Mouse (Mus musculus): ENCODE results near the gene Tspan7. TPM values are rescaled to one million over a fixed set of nuclear protein-coding genes. Genes with fewer than 3 reads are reported as not detected.

Tspan7 gene
- polyA plus RNA-seq, 1 experiment from 2014 or later = 130 TPM

DNA sequence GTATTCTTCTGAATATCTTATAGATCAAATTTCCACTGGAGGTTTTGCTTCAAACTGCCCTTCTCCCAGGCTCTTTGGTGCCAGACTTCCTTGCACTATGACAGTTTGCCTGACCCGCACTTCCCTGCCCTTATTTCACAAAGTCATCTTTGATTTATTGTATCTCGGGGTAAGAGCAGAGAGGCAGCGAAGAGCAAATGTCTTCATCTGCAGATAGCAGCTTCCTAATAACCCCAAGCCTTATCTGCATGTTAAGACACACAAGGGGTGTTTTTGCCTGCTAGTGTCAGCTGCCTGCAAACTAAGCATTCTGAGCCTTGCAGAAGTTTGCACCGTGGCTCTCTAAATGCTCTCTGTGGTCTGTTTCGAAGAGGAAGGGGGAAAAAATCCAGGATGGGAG, 29.5 kb downstream of the Tspan7 start:
- WGBS = 59% methylated on average over 5 of the region's 5 CpGs
- no peak for ATAC-seq (ENCODE audit: low FRiP score, low read depth)
- H3K4me2 ChIP-seq (replicated peaks) = no peak overlapping the region
- no peaks in the 10 kb centered on the region for H3K27me3 ChIP-seq (replicated peaks)
- no peaks in the 10 kb centered on the region for H3K36me3 ChIP-seq
- H3K4me1 ChIP-seq = no peaks in the 10 kb centered on the region
- H3K4me3 ChIP-seq = no peak overlapping the region
- H3K27ac ChIP-seq = no peak overlapping the region
- H3K9me3 ChIP-seq = no peaks in the 10 kb centered on the region
- no peak overlapping the region for H3K9ac ChIP-seq

DNA sequence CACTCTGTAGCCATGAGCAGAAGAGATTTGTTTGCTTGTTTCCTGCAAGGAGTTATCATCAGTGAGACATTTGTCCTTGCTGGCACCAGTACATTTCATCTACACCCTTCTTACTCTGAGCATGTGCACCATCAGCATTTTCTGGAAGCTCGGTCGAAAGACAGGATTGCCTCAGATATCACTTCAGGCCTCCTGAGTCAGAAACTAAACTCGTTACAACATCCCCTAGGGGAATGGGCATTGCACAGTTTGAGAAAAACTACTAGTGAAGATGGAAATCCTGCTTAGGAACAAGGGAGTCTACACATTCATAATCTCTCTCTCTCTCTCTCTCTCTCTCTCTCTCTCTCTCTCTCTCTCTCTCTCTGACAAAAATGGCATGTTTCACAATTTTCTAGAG, 30.0 kb downstream of the Tspan7 start:
- H3K9me3 ChIP-seq = no peaks in the 10 kb centered on the region
- no peaks in the 10 kb centered on the region for H3K27me3 ChIP-seq (replicated peaks)
- no peak overlapping the region for H3K4me2 ChIP-seq (replicated peaks)
- no peaks in the 10 kb centered on the region for H3K36me3 ChIP-seq
- ATAC-seq (ENCODE audit: low FRiP score, low read depth) = no peak
- WGBS = 63% methylated on average over 3 of the region's 3 CpGs
- no peak overlapping the region for H3K27ac ChIP-seq
- H3K4me1 ChIP-seq = no peaks in the 10 kb centered on the region
- H3K9ac ChIP-seq = no peak overlapping the region
- no peak overlapping the region for H3K4me3 ChIP-seq

DNA sequence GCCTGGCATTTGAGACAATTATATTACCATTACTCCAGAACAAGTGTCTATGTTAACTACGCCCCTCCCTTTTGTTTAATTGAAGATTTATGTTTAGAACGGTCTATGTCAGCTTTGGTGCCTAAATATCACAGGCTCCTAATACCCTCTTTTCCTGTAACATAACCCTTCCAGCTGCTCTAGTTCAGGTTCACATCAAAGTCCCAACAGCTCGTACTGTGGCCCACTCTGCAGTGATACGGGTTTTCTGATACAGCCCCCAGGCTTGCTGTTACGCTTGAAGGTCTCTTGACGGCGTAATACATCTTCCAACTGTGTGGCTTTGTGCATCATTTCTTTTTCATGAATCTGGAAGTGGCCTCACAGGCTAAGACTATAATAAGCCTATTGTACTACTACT, 31.5 kb downstream of the Tspan7 start:
- Histone ChIP-seq H3K9ac (no peak overlapping the region), H3K4me3 (no peak overlapping the region), H3K36me3 (no peaks in the 10 kb centered on the region), H3K4me2 (replicated peaks) (no peak overlapping the region), H3K27ac (no peak overlapping the region), H3K27me3 (replicated peaks) (no peaks in the 10 kb centered on the region), H3K4me1 (no peaks in the 10 kb centered on the region), H3K9me3 (no peaks in the 10 kb centered on the region)
- no peak for ATAC-seq (ENCODE audit: low FRiP score, low read depth)
- WGBS = 39% methylated on average over 7 of the region's 7 CpGs

DNA sequence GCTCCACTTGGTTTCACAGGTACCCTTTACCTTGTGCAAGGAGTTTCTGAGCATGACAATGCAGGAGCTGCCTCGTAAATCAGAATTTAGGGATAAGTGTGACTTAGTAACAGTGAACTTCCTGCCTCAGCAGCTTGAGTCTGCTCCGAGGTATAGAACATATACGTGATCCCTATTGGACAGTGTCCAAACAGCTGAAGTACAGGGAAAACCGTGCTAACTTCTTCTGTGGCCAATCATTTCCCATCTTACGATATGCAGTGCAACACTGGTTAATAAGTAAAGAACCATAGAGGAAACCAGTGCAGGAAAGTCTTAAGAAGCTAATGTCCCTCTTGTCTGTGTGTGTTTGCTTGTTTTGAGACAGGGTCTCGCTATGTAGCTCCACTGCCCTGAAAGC, 32.0 kb downstream of the Tspan7 start:
- no peaks in the 10 kb centered on the region for H3K9me3 ChIP-seq
- no peak overlapping the region for H3K9ac ChIP-seq
- WGBS = 71% methylated on average over 6 of the region's 6 CpGs
- H3K4me1 ChIP-seq = no peaks in the 10 kb centered on the region
- H3K27me3 ChIP-seq (replicated peaks) = no peaks in the 10 kb centered on the region
- no peak for ATAC-seq (ENCODE audit: low FRiP score, low read depth)
- no peak overlapping the region for H3K4me3 ChIP-seq
- H3K36me3 ChIP-seq = no peaks in the 10 kb centered on the region
- no peak overlapping the region for H3K4me2 ChIP-seq (replicated peaks)
- no peak overlapping the region for H3K27ac ChIP-seq

- Histone ChIP-seq H3K4me3 (no peak overlapping the region), H3K9me3 (no peaks in the 10 kb centered on the region), H3K4me2 (replicated peaks) (no peak overlapping the region), H3K4me1 (no peaks in the 10 kb centered on the region), H3K27ac (no peak overlapping the region), H3K36me3 (no peaks in the 10 kb centered on the region), H3K9ac (no peak overlapping the region), H3K27me3 (replicated peaks) (no peaks in the 10 kb centered on the region)
- WGBS = 39% methylated on average over 4 of the region's 4 CpGs
- no peak for ATAC-seq (ENCODE audit: low FRiP score, low read depth)
Measured at GRCm38 (mm10) chrX:10517756-10518155, 32.8 kb downstream of the Tspan7 start.

GRCm38 (mm10) chrX:10518510-10518909, 33.6 kb downstream of the Tspan7 start:
- Histone ChIP-seq H3K27me3 (replicated peaks) (no peaks in the 10 kb centered on the region), H3K36me3 (no peaks in the 10 kb centered on the region), H3K4me2 (replicated peaks) (no peak overlapping the region), H3K4me1 (no peaks in the 10 kb centered on the region), H3K9ac (no peak overlapping the region), H3K4me3 (no peak overlapping the region), H3K9me3 (no peaks in the 10 kb centered on the region), H3K27ac (no peak overlapping the region)
- ATAC-seq (ENCODE audit: low FRiP score, low read depth) = no peak
- 42% methylated on average over 5 of the region's 5 CpGs for WGBS

GRCm38 (mm10) chrX:10535450-10535849, 50.5 kb downstream of the Tspan7 start:
- Histone ChIP-seq H3K27me3 (replicated peaks) (no peaks in the 10 kb centered on the region), H3K4me2 (replicated peaks) (no peak overlapping the region), H3K4me1 (no peaks in the 10 kb centered on the region), H3K36me3 (no peaks in the 10 kb centered on the region), H3K9ac (no peak overlapping the region), H3K9me3 (no peaks in the 10 kb centered on the region), H3K27ac (no peak overlapping the region), H3K4me3 (no peak overlapping the region)
- WGBS = 14% methylated on average over 2 of the region's 2 CpGs
- no peak for ATAC-seq (ENCODE audit: low FRiP score, low read depth)

- H3K9ac ChIP-seq = no peak overlapping the region
Measured at GRCm38 (mm10) chrX:10539009-10539408, 54.1 kb downstream of the Tspan7 start.

DNA sequence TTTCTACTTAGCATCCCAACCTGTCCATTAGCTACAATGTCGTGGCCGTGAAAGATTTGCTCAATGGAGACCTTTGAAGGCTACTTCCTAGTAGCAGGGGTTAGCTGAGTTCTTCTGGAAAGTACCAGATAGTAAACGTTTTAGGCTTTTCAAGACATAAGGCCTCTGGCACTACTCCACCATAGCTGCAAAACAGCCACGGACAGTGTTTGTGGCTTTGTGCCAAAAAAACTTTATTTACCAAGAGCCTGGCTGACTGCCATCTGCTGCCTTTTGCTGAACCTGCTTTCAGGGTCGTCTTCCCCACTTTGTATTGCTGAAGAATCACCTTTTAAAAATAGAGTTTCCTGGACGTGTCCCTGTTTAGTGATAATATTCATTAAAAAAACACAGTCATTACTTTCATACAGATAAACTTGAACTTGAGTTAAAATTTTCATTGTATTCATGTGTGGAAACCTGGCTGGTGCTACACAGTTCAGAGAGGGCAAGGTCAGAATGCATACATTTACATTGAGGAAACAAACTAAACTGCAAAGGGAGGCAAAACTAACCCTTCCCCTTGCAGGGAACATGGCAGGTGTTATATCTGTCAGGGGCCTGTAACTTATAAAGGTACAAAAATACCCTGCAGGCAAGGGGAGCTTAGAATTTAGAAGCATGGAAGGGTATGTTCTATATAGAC, 54.7 kb downstream of the Tspan7 start:
- WGBS = 65% methylated on average over 6 of the region's 6 CpGs

More at GRCm38 (mm10) chrX:10539009-10539408, 54.1 kb downstream of the Tspan7 start:
- Histone ChIP-seq H3K27me3 (replicated peaks) (no peaks in the 10 kb centered on the region), H3K4me3 (no peak overlapping the region), H3K27ac (no peak overlapping the region), H3K9me3 (no peaks in the 10 kb centered on the region), H3K4me1 (no peaks in the 10 kb centered on the region), H3K36me3 (no peaks in the 10 kb centered on the region), H3K4me2 (replicated peaks) (no peak overlapping the region)
- 87% methylated on average over 2 of the region's 2 CpGs for WGBS
- ATAC-seq (ENCODE audit: low FRiP score, low read depth) = no peak

DNA sequence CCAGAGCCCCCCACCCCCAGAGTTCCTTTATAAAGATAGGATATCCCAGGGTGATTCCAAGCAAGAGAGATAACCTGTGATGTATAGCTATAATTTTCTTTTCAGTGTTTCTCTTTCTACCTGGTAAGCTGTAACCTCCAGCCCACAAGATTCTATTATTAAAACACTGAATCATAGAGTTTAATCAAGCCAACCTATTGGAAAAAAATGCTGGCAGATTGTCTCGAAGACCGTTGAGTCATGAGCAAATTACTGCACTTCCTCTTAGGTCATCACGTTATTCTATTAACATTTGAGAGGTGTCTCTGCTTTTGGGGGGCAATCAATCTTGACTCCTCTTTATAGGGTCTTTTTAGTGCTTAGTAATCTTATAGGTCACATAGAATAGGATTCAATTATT, 61.9 kb downstream of the Tspan7 start:
- Histone ChIP-seq H3K27ac (no peak overlapping the region), H3K9ac (no peak overlapping the region), H3K4me1 (no peaks in the 10 kb centered on the region), H3K9me3 (no peaks in the 10 kb centered on the region), H3K36me3 (no peaks in the 10 kb centered on the region), H3K4me3 (no peak overlapping the region), H3K27me3 (replicated peaks) (no peaks in the 10 kb centered on the region), H3K4me2 (replicated peaks) (no peak overlapping the region)
- no peak for ATAC-seq (ENCODE audit: low FRiP score, low read depth)
- WGBS = 86% methylated on average over 3 of the region's 3 CpGs

More for the DNA sequence above, 54.7 kb downstream of the Tspan7 start:
- no peaks in the 10 kb centered on the region for H3K9me3 ChIP-seq
- no peaks in the 10 kb centered on the region for H3K4me1 ChIP-seq
- no peak overlapping the region for H3K9ac ChIP-seq
- H3K4me3 ChIP-seq = no peak overlapping the region
- no peaks in the 10 kb centered on the region for H3K36me3 ChIP-seq
- H3K4me2 ChIP-seq (replicated peaks) = no peak overlapping the region
- H3K27me3 ChIP-seq (replicated peaks) = no peaks in the 10 kb centered on the region
- ATAC-seq (ENCODE audit: low FRiP score, low read depth) = no peak
- no peak overlapping the region for H3K27ac ChIP-seq

DNA sequence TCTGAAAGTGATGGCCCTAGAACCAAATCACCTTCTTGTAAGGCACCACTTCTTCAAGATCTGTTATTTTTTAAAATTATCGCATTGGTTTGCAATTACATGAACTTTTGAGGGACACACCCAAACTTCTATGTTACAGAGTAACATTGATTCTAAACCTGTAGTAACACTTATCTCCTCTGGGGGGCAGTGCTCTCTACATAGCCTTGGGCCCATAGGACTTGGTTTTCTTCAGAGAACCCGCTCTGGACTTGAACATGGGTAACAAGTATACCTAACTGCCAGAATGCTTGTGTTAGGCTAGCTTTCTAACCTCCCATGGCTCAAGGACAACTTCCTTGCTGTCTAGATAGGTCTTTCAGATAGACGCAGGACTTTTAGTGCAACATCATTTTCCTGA, 64.8 kb downstream of the Tspan7 start:
- Histone ChIP-seq H3K9me3 (no peaks in the 10 kb centered on the region), H3K9ac (no peak overlapping the region)

GRCm38 (mm10) chrX:10556899-10557298, 71.9 kb downstream of the Tspan7 start:
- no peak overlapping the region for H3K4me2 ChIP-seq (replicated peaks)
- H3K27ac ChIP-seq = no peak overlapping the region
- no peaks in the 10 kb centered on the region for H3K36me3 ChIP-seq
- H3K4me1 ChIP-seq = no peaks in the 10 kb centered on the region
- no peak overlapping the region for H3K4me3 ChIP-seq
- H3K9me3 ChIP-seq = no peaks in the 10 kb centered on the region
- no peak for ATAC-seq (ENCODE audit: low FRiP score, low read depth)
- H3K9ac ChIP-seq = no peak overlapping the region
- no peaks in the 10 kb centered on the region for H3K27me3 ChIP-seq (replicated peaks)
- 79% methylated on average over 3 of the region's 3 CpGs for WGBS

More for the DNA sequence above, 64.8 kb downstream of the Tspan7 start:
- Histone ChIP-seq H3K4me2 (replicated peaks) (no peak overlapping the region), H3K27me3 (replicated peaks) (no peaks in the 10 kb centered on the region), H3K27ac (no peak overlapping the region), H3K36me3 (no peaks in the 10 kb centered on the region), H3K4me3 (no peak overlapping the region), H3K4me1 (no peaks in the 10 kb centered on the region)
- ATAC-seq (ENCODE audit: low FRiP score, low read depth) = no peak
- WGBS = 79% methylated on average over 3 of the region's 3 CpGs

GRCm38 (mm10) chrX:10557596-10557995, 72.6 kb downstream of the Tspan7 start:
- no peaks in the 10 kb centered on the region for H3K9me3 ChIP-seq
- no peak overlapping the region for H3K27ac ChIP-seq
- no peak overlapping the region for H3K4me2 ChIP-seq (replicated peaks)
- no peaks in the 10 kb centered on the region for H3K36me3 ChIP-seq
- ATAC-seq (ENCODE audit: low FRiP score, low read depth) = no peak
- H3K9ac ChIP-seq = no peak overlapping the region
- H3K4me1 ChIP-seq = no peaks in the 10 kb centered on the region
- WGBS = 59% methylated on average over 5 of the region's 5 CpGs
- no peaks in the 10 kb centered on the region for H3K27me3 ChIP-seq (replicated peaks)
- no peak overlapping the region for H3K4me3 ChIP-seq

Data from neural tube, embryonic 12.5 days (tissue).